Mouse (Mus musculus) gastrocnemius, adult 18-20 months (tissue): ENCODE measurements around the gene Sema4g. TPM values are rescaled to one million over a fixed set of nuclear protein-coding genes. Genes with fewer than 3 reads are reported as not detected.

Source experiments
- DNase-seq: peaks from one replicate; pipeline ENCODE4 v3.0.0; 2021; ENCODE audit warnings: low spot score
- long read RNA-seq, 2 experiments: library from polyadenylated mRNA; stranded (forward); transcript quantifications; one replicate each; pipeline ENCODE4 v2.0.0; 2021
- total RNA-seq, 2 experiments: library from RNA; stranded (reverse); gene quantifications; 2 replicates each; pipeline ENCODE4 v1.2.3; 2021

Gene Sema4g
- total RNA-seq, result under 1 TPM; 0.16 to 0.19 TPM
- long read RNA-seq, experiment 1, result 0 reads
- long read RNA-seq, experiment 2, result 0 reads

DNA sequence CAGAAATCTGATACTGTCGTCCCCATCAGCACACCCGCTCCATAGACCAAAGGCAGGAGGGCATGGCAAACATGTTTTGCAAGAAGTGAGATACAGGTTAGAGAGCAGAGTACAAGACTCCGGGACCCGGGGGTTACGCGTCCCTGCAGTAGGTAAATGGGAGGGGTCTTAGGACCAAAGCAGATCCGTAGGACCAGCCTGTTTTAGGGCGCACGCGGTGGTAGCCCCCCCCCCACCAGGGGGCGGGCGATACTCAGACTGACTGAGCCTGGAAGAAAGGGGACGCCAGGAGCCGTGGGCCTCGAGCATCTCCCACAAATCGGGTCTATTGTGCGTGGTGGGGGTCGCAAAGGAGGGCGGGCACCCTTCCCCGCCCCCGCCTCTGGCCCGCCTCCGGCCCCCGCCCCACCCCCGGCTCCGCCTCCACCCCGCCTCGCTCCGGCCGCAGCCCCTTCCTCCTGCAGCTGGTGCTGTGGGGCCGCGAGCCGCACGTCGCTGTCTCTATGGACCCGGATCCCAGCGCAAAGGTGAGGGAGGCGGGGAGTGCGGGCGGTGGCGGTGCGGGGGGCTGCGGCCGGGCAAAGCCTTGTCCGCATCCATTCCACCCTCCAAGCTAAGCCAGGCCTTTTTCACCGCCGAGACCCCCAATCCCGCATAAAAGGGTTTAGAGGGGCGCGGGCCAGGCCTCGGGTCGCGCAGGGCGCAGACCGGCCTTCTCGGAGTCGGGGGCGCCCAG is at the start of gene Sema4g:
Gene Sema4g, plus strand, starts transcription at position 271 of the 736 bp plus-strand sequence.
- DNase-seq, result no peak

DNA sequence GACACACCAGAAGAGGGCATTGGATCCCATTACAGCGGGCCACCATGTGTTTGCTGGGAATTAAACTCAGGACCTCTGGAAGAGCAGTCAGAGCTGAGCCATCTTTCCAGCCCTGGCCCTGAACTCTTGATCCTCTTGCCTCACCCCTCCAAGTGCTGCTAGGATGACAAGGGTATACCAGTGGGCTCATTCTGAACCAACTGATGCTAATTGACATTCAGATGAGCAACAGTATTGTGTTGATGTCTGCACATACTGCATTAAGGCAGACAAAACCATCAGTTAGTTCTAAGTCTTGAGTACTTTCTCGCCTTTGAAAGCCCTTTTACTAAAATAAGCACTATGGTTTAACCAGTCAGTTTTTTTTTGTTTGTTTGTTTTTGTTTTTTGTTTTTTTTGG is 29.3 kb upstream of the Sema4g start:
- no peak for DNase-seq

DNA sequence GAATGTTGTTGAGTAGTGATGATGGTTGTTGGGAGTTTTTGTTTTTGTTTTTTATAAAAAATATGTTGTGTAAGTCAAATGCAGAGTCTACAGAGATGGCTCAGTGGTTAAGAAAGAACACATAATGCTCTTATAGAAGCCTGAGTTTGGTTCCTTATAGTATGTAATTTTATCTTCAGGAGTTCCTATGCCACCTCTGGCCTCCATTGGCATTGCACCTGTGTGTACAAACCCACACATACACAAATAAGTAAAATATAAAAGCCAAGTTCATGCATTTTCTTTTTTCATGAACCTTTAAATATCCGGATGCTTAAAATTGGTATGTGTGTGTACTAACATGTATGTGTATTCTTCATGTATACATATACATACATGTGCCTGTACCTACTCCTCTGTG is 22.9 kb upstream of the Sema4g start:
- DNase-seq, result no peak

DNA sequence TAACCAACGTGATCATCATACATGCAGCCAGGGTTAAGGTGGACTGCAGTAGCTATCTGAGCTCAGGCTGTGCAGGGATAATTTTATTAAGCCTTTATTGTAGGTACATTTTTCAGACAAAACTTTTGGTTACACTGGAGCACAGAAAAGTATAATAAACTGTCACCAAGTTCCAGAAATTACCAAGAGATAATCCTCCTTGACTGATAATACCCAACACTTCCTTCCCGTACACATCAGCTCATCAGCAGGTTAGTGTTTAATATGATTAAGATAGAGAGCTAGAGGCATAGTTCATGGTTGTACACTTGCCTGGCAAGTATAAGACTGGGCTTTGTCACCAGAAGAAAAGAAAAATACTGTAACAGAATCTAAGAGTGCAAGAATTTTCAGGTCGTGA is 20.6 kb upstream of the Sema4g start:
- DNase-seq, result no peak

DNA sequence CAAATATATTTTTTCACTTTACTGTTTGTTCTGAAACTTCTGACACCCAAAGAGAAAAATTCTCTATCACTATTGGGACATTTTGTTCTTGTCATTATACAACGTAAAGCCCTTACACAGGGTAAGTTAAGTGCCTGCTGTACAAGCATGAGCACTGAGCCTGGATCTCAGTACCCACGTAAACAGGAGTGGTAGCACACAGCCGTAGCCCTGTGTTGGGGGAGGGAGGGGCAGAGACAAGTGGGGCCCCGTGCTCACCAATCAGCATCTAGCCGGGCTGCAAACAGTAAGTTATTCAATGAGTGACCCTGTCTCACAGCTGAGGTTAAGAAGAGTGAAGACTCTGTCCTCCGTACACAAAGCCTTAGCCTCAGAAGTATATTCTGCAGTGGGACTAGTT is 12.3 kb upstream of the Sema4g start:
- DNase-seq, result no peak

DNA sequence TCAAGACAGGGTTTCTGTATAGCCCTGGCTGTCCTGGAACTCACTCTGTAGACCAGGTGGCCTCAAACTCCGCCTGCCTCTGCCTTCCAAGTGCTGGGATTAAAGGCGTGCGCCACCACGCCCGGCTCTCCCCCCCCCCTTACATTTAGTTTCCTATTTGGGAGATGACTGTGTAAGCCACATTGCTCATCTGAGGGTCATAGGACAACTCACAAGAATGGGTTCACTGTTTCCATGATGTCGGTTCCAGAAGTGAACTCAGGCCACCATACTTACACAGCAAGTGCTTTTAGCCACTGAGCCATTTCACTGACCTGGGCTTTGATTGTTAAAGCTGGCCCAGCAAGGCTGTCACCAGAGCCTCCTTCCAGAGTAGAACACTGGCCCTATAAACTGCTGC is 11.8 kb upstream of the Sema4g start:
- no peak for DNase-seq

DNA sequence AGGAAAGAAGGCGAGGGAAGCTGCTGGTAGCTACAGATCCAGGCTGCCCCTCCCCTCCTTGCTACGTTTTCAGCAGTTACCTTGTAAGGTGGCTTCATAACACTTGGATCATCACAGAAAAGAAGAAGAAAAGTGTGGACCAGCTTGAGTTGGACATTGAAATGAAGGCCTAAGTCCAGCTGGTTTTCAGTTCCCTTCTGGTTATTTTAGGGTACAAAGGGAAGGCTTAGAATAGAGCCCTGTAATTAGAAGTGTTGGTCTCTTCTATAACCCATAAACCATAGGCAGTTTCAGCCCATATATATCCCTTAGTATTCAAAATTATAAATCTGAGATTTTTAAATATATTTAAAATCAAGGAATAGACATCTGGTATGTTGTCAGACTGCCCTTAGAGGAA is 8.1 kb upstream of the Sema4g start:
- DNase-seq, result no peak

DNA sequence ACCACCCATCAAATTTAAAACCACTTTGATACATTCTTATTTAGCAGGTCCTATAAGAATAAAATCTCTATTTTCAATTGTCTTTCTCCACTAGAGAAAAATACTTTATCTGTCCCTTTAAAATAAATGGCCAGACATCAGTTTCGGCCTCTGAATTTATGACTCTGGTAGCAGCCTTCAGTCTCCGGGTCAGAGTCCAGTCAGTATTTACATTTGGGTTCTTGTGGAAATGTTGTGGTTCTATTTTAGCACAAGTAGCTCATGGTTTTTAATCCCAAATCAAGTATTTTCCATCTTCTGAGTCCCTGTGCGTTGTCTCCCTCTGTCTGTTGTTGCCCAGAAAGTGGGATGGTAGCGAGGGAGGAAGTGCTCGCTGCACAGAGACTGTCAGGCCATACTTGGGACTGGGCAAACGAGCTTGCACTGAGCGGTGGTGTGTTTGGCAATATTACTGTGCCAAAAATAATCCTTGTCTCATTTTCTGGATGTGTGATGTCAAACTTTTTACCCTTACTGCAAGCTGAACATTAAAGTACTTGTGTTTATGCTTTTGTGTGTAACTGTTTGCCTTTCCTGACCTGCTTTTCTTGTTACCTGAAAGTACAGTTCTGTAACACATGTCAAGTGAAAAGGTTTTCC is 6.3 kb upstream of the Sema4g start:
- no peak for DNase-seq

DNA sequence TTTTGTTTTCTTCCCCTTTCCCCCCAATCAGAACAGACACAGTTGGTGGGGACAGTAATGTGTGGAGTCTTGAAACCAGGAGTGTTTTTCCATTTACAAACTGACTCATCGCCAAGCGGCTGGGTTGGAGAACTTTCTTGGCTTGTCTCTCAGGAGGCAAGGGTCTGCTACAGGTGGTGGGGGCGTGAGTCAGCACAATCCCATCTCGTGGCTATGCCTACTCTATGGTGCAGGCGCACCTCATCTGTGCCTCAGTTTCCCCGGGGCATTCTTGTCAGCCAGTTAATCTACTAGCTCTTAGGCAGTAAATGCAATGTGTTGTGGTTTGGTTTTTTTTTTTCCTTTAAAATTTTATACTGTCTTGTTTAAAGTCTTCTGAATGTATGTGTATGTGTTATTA is 5.5 kb upstream of the Sema4g start:
- DNase-seq, result no peak

DNA sequence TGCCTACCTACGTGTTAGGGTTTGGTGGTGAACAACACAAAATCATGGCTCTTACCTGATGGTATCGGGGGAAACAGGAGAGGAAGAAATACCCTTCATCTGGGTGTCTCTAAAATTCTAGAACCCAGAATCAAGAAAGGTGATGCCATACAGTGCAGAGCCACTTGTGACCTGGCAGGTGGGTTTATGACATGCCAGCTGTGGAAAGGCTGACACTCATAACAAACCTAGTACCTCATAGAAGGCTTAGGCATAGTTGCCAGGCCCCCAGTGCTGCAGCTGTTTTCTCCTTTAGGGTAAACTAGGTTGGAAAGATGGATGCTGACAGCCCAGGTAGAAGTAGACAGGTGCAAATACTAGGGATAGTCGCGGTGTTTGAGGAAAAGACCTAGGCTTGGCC is 4.5 kb upstream of the Sema4g start:
- DNase-seq, result no peak

DNA sequence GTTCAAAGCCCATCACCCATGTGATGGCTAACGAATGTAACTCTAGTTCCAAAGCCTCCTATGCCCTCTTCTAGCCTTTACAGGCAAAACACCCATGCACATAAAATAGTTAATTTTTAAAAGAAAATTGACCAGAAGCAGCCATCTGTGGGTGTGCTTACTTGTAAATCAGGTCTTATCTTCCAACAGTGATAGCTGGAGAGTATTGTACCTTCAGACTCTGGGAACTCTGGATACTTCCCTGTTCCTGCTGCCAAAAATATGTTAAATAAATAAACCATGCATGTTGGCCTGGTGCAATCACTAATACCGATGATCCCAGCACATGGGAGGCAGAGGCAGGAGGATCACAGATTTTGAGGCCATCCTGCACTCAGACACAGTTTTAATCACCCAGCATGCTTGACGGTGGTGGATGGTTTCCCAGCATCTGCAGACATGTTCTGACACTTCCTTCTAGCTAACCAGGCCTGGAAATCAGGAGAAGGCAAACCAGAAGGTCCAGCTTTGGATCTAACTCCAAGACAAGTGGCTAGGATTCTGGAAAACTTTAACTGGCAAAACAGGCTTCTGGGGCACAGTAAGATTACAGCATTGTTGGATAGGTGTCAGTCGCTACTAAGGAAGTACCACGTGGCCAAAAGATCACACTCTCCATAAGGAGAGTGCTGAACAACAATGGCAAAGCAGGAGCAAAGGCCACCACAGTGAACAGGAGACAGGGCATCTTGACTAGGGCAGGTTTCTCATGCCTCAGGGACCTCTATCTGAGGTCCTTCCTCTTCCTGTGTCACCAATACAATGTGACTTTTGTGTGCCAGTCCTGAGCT is 3.5 kb upstream of the Sema4g start:
- no peak for DNase-seq

DNA sequence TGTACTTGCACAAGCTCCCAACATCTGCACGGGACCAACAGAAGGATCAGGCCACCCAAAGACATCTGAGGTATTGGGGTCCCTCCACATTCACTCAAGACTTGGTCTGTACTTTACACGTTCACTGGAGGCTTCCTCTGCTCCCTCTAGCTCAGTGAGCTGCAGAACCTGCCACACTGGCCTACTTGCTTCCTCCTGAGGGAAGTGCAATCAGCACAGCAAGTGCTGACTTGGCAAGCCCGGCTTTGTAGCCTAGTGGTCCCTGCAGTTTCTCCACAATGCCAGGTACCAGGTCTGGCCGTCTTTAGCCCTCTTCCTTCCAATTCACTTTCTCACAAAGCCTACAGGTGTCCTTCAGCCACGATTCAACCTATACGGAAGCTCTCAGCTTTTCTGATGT is 1.9 kb upstream of the Sema4g start:
- DNase-seq, result no peak

DNA sequence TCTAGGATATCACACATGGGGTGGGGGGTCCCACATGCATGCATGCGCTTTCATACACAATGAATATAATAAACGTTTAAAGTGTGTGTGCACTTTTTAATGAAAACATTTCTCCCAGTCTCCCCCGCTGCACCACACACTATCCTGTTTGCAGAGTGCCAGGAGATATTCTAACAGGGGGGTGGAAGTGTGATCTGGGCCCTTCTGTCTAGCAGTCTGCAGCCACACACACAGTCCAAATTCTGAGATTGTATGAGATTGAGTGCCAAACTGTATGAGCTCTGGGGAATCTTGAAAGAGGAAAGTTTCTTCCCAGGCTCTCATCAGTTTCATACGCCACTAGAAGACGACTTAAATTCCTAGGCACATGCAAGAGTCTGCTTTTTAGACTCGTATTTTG is 1.1 kb upstream of the Sema4g start:
- no peak for DNase-seq

DNA sequence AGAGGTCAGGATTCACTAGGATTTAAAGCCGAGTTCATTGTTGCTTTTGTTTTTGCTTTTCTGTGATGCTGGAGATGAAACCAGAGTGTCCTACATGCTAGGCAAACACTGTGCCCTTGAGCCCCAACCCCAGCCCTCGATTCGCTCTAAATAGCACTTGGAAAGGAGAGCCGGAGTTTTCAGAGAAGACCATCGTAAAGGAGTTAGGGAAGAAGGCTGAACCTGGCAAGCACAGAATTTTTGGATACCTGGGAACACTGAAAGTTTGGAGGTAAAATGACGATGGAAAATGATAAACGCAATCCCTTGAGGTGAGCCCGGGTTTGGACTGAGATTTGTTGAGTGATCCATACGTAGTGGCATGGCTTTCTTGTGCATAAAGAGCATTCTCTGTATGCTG is 580 bp upstream of the Sema4g start:
- no peak for DNase-seq

DNA sequence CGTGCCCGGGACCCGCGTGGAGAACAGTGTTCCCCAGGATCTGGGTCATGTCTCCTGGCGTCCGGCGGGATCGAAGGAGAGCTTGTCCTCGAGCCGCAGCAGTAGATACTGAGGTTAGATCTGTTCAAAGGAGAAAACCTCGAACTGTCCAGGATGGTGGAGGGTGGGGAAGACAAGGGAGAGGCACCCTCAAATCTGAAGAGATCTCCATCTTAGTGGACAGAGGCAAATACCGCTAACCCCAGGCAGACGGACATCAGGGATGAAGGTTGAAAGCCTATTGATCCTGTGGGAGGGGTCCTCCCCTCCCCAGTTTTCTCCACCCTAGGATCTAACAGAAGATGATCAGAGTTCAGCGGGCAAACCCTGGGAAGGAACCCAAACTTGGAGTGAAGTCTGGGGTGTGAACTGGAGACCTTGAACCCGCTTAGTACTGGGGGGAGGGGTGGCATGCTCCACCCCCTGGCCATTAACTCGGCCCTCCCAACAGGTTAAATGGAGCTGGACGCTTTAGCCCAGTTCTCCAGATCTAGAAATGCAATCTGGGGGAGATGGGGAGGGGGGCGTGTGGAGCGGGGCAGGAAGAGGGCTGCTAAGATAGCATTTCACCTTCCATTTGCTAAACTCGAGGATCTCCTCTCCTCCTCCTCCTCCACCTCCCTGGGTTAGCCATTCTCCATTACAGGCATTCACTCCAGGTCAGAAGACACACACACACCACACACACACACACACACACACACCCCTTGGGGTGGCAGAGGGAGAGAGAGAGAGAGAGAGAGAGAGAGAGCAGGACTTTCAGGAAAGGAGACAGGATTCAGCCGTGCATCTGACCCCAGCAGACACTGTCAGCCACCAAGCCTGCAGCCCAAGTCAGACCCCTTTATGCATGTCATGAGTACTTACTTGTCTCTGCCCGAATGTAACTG is 930 bp downstream of the Sema4g start:
- no peak for DNase-seq

DNA sequence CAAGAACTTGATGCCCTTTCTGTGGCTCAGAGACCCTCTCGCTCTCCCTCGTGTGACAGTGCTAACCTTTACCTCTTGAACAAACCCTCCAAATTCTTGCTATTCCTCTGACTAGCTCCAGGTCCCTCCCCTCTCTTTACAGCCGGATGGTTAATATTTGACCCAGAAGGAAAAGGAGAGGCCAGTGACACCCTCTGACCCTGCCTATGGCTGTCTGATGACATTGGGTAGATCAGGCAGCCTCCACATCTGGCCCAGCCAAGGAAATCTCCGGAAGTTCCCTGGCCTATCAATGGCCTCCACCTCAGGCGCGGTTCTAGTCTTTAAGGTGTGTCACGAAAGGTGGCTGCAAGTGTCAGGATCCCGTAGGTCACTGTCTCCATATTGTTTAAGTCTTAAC is 2.1 kb downstream of the Sema4g start:
- DNase-seq, result no peak

DNA sequence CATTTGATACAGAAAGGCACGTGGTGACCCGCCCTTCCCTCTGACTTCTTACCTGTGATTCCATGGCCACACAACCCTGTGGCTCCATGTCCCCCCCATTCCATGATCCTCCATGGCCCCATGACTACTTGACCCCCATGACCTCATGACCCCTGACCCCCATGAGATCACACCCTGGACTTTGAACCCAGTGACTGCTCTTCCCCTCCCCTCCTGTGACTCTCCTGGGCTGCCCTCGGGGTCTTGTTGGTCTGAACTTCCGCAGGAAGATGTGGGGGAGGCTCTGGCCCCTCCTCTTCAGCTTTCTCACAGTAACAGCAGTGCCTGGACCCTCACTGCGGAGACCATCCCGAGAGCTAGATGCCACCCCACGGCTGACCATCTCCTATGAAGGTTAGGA is 3.3 kb downstream of the Sema4g start:
- no peak for DNase-seq

DNA sequence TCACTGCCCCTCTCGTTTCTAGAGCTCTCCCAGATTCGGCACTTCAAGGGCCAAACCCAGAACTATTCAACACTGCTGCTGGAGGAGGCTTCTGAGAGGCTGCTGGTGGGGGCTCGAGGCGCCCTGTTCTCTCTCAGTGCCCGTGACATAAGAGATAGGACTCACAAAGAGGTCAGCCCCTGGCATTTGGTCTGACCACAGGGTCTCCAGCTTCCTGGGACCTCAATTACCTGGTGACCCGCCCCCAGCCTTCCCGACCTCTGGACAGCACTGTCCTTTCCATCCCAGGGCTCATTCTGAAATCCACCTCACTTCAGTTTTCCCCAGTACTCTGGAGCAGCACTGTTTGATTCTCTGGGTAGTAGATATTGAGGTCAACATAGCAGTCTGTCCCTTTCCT is 3.8 kb downstream of the Sema4g start:
- DNase-seq, result no peak

DNA sequence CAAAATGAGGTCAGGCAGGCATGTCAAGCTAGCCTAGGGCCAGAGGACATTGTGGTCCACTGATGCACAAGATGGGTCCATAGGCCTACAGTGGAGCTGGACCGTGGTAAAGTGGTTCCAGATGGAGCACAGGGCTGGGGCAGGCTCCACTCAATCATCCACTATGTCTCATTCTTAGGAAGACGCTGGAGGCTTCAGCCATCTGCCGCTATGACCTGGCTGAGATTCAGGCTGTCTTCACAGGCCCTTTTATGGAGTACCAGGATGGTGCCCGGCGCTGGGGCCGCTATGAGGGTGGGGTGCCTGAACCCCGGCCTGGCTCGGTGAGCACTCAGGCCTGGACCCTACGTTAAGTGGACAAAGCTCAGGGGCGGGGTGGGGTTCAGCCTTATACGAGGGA is 8.9 kb downstream of the Sema4g start:
- no peak for DNase-seq

DNA sequence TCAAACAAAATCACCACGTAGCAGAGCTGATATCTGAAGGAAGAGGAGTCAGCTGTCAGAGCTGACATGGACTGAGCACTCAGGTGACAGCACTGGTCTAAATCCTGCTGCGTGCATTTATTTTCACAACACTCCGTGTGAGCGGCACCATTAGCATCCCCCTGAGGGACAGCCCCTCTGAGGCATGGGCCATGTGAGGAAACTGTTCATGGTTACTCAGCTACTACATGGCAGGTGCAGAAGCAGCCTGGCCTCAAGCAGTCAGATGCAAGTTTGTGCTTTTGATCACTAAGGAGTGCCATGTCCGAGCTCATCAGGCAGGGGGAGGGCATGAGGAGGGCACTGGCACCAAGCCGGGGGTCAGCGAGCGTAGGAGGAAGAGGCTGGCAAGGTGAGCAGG is 10.7 kb downstream of the Sema4g start:
- DNase-seq, result no peak

DNA sequence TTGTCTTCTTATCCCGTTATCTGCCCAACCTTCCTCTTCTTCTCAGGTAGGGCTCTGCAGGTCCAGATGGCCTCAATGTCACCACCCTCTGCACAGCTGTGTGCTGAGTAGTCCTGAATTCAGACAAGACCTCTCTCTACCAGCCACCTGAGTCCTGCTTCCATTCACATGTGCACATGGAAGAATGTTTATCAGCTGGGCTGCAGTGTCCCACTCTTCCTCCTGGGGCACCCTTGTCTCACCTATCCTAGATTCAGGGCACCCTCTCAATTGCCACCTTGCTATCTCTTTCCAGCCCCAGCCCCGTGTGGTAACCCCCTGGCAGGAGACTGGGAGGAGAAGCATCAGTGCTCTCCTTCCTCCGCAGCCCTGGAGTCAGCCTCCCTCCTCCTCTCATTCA is 13.4 kb downstream of the Sema4g start:
- DNase-seq, result no peak
